Mouse (Mus musculus): Measurements from ENCODE around the gene Fads3.

Gene Fads3

GRCm38 (mm10) chr19:10041388-10042148 is at the start of gene Fads3:
Fads3 (plus strand) TSS chr19:10041569.
- DNase-seq (ENCODE audit: low read depth, low spot score), result no peak

GRCm38 (mm10) chr19:9992011-9992958 is 49.1 kb upstream of the Fads3 start:
- DNase-seq (ENCODE audit: low read depth, low spot score), result peak; percentile 54

GRCm38 (mm10) chr19:9993036-9993656 is 48.2 kb upstream of the Fads3 start:
- peak; percentile 89 for DNase-seq (ENCODE audit: low read depth, low spot score)

- DNase-seq (ENCODE audit: low read depth, low spot score), result no peak
Measured at GRCm38 (mm10) chr19:9997204-9998062, 43.9 kb upstream of the Fads3 start.

GRCm38 (mm10) chr19:9998063-9998416 is 43.3 kb upstream of the Fads3 start:
- no peak for DNase-seq (ENCODE audit: low read depth, low spot score)

- no peak for DNase-seq (ENCODE audit: low read depth, low spot score)
Measured at GRCm38 (mm10) chr19:9998736-9999486, 42.5 kb upstream of the Fads3 start.

GRCm38 (mm10) chr19:10000330-10000729 is 41.0 kb upstream of the Fads3 start:
- DNase-seq (ENCODE audit: low read depth, low spot score), result peak; percentile 50

GRCm38 (mm10) chr19:10001206-10001969 is 40.0 kb upstream of the Fads3 start, which contains the start of the genes Best1 and Rab3il1:
Best1 (minus strand) TSS chr19:10001633.
Rab3il1 (plus strand) TSS chr19:10001669.
- DNase-seq (ENCODE audit: low read depth, low spot score), result no peak

- no peak for DNase-seq (ENCODE audit: low read depth, low spot score)
Measured at GRCm38 (mm10) chr19:10003696-10004095, 37.7 kb upstream of the Fads3 start.

GRCm38 (mm10) chr19:10011408-10011807 is 30.0 kb upstream of the Fads3 start:
- no peak for DNase-seq (ENCODE audit: low read depth, low spot score)

GRCm38 (mm10) chr19:10012827-10013278 is 28.5 kb upstream of the Fads3 start:
- peak; percentile 24 for DNase-seq (ENCODE audit: low read depth, low spot score)

GRCm38 (mm10) chr19:10013348-10013747 is 28.0 kb upstream of the Fads3 start:
- DNase-seq (ENCODE audit: low read depth, low spot score), result peak; percentile 25

- no peak for DNase-seq (ENCODE audit: low read depth, low spot score)
Measured at GRCm38 (mm10) chr19:10013913-10014312, 27.5 kb upstream of the Fads3 start.

GRCm38 (mm10) chr19:10014824-10015223 is 26.5 kb upstream of the Fads3 start:
- DNase-seq (ENCODE audit: low read depth, low spot score), result no peak

GRCm38 (mm10) chr19:10015442-10015841 is 25.9 kb upstream of the Fads3 start:
- DNase-seq (ENCODE audit: low read depth, low spot score), result no peak

- DNase-seq (ENCODE audit: low read depth, low spot score), result no peak
Measured at GRCm38 (mm10) chr19:10016151-10016550, 25.2 kb upstream of the Fads3 start.

GRCm38 (mm10) chr19:10017637-10018526 is 23.5 kb upstream of the Fads3 start:
- peak; percentile 38 for DNase-seq (ENCODE audit: low read depth, low spot score)

GRCm38 (mm10) chr19:10018527-10018818 is 22.9 kb upstream of the Fads3 start:
- no peak for DNase-seq (ENCODE audit: low read depth, low spot score)

All from ES-CJ7 (cell line).